Mouse (Mus musculus) cortical plate, adult 2 months (tissue): Measurements from ENCODE around the gene Tigd3.

Source experiments
- CTCF ChIP-seq: fragments of 200-500 bp; IDR thresholded peaks from 2 replicates; pipeline ENCODE4 v1.5.1; 2011; ENCODE audit warnings: mild to moderate bottlenecking, control low read depth, low read length; ENCODE audit not compliant: insufficient read depth; ENCODE audit errors: extremely low read depth
- POLR2A ChIP-seq: fragments of 200-500 bp; IDR thresholded peaks from 2 replicates; pipeline ENCODE4 v1.6.1; 2011; ENCODE audit warnings: mild to moderate bottlenecking, low read length, control low read depth; ENCODE audit not compliant: insufficient read depth; ENCODE audit errors: extremely low read depth

- no peak for TF ChIP-seq POLR2A
- TF ChIP-seq CTCF, result no peak
These were observed 28.4 kb upstream of the Tigd3 start for GRCm38 (mm10) chr19:5922119-5922942.
